Mouse (Mus musculus): ENCODE measurements at regions not wholly inside any gene's neighbourhood (a gene's known extent, or its start where the extent isn't known, plus 50 kb on each side); places are given as distances from the start of the nearest gene placed in this dataset.

DNA sequence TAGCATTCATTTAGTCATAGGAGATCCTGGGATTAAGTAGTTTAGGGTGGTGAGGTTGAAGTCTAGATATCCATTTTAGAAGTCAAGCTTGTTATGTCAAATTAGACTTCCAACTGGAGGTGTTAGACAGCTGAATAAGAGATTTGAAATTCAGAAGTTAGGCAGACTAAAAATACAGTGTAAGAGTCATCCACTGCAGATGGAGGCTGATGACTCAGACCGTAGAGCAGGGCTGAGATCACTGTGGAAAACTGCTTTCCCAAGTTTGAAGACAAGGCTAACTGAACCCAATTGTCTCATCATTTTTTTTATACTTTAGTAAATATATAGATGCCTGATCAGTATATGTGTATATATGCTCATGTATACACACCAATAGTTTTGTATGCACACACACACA is 738.8 kb upstream of the Nrsn1 start:
- Histone ChIP-seq H3K36me3 (no peaks in the 10 kb centered on the region), H3K27ac (no peak overlapping the region), H3K27me3 (no peaks in the 10 kb centered on the region), H3K9me3 (no peaks in the 10 kb centered on the region), H3K4me2 (replicated peaks) (no peak overlapping the region), H3K9ac (replicated peaks) (no peak overlapping the region), H3K4me3 (replicated peaks) (no peak overlapping the region), H3K4me1 (replicated peaks) (no peaks in the 10 kb centered on the region)
- WGBS, result 89% methylated on average over 1 of the region's 1 CpGs
- no peak for ATAC-seq

DNA sequence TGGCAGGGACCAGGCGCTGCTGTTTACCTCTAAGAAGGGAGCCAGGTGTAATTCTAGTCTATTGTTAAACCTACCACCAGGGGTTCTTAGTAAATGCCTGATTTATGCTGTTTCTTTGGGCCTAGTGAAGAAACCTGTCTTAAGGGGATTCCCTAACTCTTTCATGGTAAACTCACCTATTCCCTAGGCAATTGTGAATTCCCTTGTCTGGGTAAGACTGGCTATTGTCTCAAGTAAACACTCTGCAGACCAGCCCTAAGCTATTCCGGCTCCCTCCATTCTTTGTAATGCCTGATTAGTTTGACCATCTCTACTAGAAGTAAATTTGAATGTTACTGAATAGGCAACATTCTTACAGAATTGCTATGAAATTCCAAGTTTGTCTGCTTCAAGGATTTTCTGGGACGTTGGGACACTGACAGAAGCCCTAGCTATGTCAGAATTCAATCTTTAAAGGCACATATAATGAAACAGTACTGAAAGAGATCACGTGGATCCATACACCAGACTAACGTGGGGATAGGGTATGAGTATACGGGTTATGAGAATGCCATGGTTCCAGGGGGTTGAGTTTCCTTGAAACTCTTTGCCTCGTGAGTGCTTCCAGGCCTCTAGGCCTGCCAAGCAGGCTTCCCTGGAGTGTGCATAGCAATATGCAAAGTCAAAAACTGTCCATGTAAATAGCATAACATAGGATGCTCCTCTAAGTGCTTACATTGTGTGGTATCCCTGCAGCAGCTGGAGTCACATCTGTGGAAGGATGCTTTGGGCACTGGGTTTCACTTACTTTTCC is 734.7 kb upstream of the Nrsn1 start:
- ATAC-seq, result no peak
- WGBS, result 88% methylated on average over 7 of the region's 7 CpGs
- no peak overlapping the region for H3K4me2 ChIP-seq (replicated peaks)

GRCm38 (mm10) chr13:25993526-25993925 is 723.2 kb upstream of the Nrsn1 start:
- 75% methylated on average over 1 of the region's 1 CpGs for WGBS
- Histone ChIP-seq H3K4me1 (replicated peaks) (no peaks in the 10 kb centered on the region), H3K4me3 (replicated peaks) (no peak overlapping the region), H3K9me3 (no peaks in the 10 kb centered on the region), H3K36me3 (no peaks in the 10 kb centered on the region), H3K27me3 (no peaks in the 10 kb centered on the region), H3K4me2 (replicated peaks) (no peak overlapping the region), H3K9ac (replicated peaks) (no peak overlapping the region), H3K27ac (no peak overlapping the region)
- ATAC-seq, result no peak

More for the DNA sequence above, 734.7 kb upstream of the Nrsn1 start:
- Histone ChIP-seq H3K4me1 (replicated peaks) (no peaks in the 10 kb centered on the region), H3K9me3 (no peaks in the 10 kb centered on the region), H3K9ac (replicated peaks) (no peak overlapping the region), H3K36me3 (no peaks in the 10 kb centered on the region), H3K27me3 (no peaks in the 10 kb centered on the region), H3K27ac (no peak overlapping the region), H3K4me3 (replicated peaks) (no peak overlapping the region)

- Histone ChIP-seq H3K4me3 (replicated peaks) (no peak overlapping the region), H3K27me3 (no peaks in the 10 kb centered on the region), H3K27ac (no peak overlapping the region), H3K36me3 (no peaks in the 10 kb centered on the region), H3K4me2 (replicated peaks) (no peak overlapping the region), H3K9me3 (no peaks in the 10 kb centered on the region), H3K4me1 (replicated peaks) (peaks cover 4% of the 10 kb centered on the region; the same call in 1 of the 2 replicates), H3K9ac (replicated peaks) (no peak overlapping the region)
- WGBS, result 89% methylated on average over 5 of the region's 5 CpGs
- ATAC-seq, result no peak
These were observed 718.9 kb upstream of the Nrsn1 start for GRCm38 (mm10) chr13:25989067-25989756.

DNA sequence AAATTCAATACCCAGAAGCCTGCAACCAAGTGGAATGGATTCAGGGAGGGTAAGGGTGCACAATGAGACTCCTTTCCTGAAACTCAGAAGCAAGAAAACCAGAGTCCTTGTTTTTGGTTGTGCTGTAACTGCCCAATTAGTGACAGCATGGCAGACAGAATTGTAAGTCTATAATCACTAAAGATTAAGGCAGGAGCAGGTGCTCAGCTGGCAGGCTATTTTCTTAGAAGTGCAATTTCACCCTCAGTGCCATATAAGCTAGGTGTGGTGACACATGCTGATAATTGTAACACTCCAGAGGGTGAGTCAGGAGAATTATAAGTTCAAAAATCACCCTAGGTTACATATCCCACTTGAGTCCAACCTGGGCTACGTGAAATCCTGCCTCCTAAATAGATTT is 714.2 kb upstream of the Nrsn1 start:
- no peak overlapping the region for H3K27ac ChIP-seq
- no peak overlapping the region for H3K9ac ChIP-seq (replicated peaks)
- no peaks in the 10 kb centered on the region for H3K9me3 ChIP-seq
- H3K36me3 ChIP-seq, result no peaks in the 10 kb centered on the region
- no peak for ATAC-seq
- H3K4me3 ChIP-seq (replicated peaks), result no peak overlapping the region
- peaks cover 15% of the 10 kb centered on the region; the same call in 1 of the 2 replicates for H3K4me1 ChIP-seq (replicated peaks)
- H3K27me3 ChIP-seq, result no peaks in the 10 kb centered on the region
- WGBS, result 63% methylated on average over 1 of the region's 1 CpGs
- no peak overlapping the region for H3K4me2 ChIP-seq (replicated peaks)

GRCm38 (mm10) chr13:25983659-25984058 is 713.4 kb upstream of the Nrsn1 start:
- H3K4me1 ChIP-seq (replicated peaks), result peaks cover 15% of the 10 kb centered on the region; the same call in 1 of the 2 replicates
- H3K4me2 ChIP-seq (replicated peaks), result no peak overlapping the region
- no peak overlapping the region for H3K4me3 ChIP-seq (replicated peaks)
- no peaks in the 10 kb centered on the region for H3K9me3 ChIP-seq
- 91% methylated on average over 1 of the region's 1 CpGs for WGBS
- no peak for ATAC-seq
- no peak overlapping the region for H3K9ac ChIP-seq (replicated peaks)
- H3K36me3 ChIP-seq, result no peaks in the 10 kb centered on the region
- no peaks in the 10 kb centered on the region for H3K27me3 ChIP-seq
- H3K27ac ChIP-seq, result no peak overlapping the region

DNA sequence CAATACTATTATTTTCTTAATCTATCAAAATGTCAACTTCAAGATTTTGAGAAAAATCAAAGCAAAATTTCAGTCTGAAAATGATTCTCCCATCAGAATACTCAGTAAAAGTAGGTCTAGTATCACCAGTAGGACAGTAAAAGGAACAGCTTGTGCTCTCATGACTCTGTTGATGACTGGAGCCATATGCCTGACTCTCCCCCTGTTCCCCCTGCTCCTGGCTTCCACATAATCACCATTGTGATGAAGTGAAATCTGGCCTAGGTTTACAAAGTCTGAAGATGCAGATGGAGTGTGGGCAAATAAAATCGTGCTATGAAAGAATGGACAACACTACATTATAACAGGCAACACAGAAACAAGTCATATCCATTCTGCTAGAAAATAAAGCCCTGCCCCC is 708.3 kb upstream of the Nrsn1 start:
- Histone ChIP-seq H3K4me3 (replicated peaks) (no peak overlapping the region), H3K9me3 (no peaks in the 10 kb centered on the region), H3K27ac (no peak overlapping the region), H3K9ac (replicated peaks) (no peak overlapping the region), H3K4me2 (replicated peaks) (no peak overlapping the region), H3K27me3 (no peaks in the 10 kb centered on the region), H3K36me3 (no peaks in the 10 kb centered on the region), H3K4me1 (replicated peaks) (0 out of 2 replicates have a peak, but pooled peaks cover 9% of the 10 kb centered on the region)
- ATAC-seq, result peak; percentile 60; the same call in 1 of the 2 replicates
- 54% methylated on average over 1 of the region's 1 CpGs for WGBS

DNA sequence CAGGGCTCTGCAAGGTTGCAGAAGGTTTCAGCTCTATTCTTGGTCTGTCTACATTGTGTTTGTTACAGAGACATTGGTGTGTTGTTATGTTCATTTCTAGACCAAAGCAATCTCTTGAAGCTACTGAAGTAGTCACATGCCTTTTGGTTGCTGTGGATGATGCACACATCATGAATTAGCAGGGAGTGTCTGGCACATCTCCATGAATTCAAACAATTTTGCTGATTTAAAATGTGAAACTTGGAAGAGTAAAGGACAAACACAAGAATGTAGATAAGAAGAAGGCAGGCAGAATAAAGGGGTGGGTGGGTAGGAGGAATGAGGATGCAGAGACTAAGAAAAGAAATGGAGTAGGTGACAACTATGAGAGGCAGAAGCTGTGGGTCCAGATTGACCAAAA is 688.3 kb upstream of the Nrsn1 start:
- Histone ChIP-seq H3K4me2 (replicated peaks) (no peak overlapping the region), H3K4me1 (replicated peaks) (0 out of 2 replicates have a peak, but pooled peaks cover 6% of the 10 kb centered on the region), H3K9ac (replicated peaks) (no peak overlapping the region), H3K36me3 (no peaks in the 10 kb centered on the region), H3K4me3 (replicated peaks) (no peak overlapping the region), H3K27ac (no peak overlapping the region), H3K27me3 (no peaks in the 10 kb centered on the region), H3K9me3 (no peaks in the 10 kb centered on the region)
- ATAC-seq, result no peak

GRCm38 (mm10) chr13:25958153-25958466 is 687.8 kb upstream of the Nrsn1 start:
- Histone ChIP-seq H3K9me3 (no peaks in the 10 kb centered on the region), H3K4me2 (replicated peaks) (no peak overlapping the region), H3K4me3 (replicated peaks) (no peak overlapping the region), H3K27ac (no peak overlapping the region), H3K4me1 (replicated peaks) (0 out of 2 replicates have a peak, but pooled peaks cover 6% of the 10 kb centered on the region), H3K36me3 (no peaks in the 10 kb centered on the region), H3K27me3 (no peaks in the 10 kb centered on the region), H3K9ac (replicated peaks) (no peak overlapping the region)
- WGBS, result 84% methylated on average over 4 of the region's 4 CpGs
- no peak for ATAC-seq

GRCm38 (mm10) chr13:25957451-25958152 is 687.3 kb upstream of the Nrsn1 start:
- Histone ChIP-seq H3K27me3 (no peaks in the 10 kb centered on the region), H3K4me2 (replicated peaks) (no peak overlapping the region), H3K27ac (no peak overlapping the region), H3K4me1 (replicated peaks) (0 out of 2 replicates have a peak, but pooled peaks cover 6% of the 10 kb centered on the region), H3K9ac (replicated peaks) (no peak overlapping the region), H3K36me3 (no peaks in the 10 kb centered on the region), H3K4me3 (replicated peaks) (no peak overlapping the region), H3K9me3 (no peaks in the 10 kb centered on the region)
- WGBS, result 53% methylated on average over 4 of the region's 4 CpGs
- ATAC-seq, result no peak

DNA sequence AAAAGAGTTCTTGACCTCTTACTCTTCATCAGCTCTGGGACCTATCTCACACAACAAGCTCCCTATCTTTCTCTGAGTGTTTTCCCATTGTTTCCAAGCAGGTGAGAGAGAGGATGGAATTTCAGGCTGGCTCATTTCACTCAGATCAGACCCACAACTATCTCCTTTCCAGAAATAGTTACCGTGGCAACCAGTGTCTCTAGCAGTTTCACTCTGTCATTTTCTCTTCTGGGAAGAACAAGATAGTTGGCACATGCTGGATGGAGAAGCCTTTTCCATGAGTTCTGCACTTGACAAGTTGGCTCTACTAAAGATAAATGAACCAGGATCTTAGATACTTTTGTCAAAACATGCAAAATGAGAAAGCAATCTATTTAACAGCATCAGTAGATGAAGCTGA is 667.3 kb upstream of the Nrsn1 start:
- H3K27me3 ChIP-seq, result no peaks in the 10 kb centered on the region
- H3K4me1 ChIP-seq (replicated peaks), result peaks cover 14% of the 10 kb centered on the region
- no peaks in the 10 kb centered on the region for H3K9me3 ChIP-seq
- no peak overlapping the region; the same call in 1 of the 2 replicates for H3K27ac ChIP-seq
- H3K4me2 ChIP-seq (replicated peaks), result no peak overlapping the region
- H3K9ac ChIP-seq (replicated peaks), result no peak overlapping the region
- no peaks in the 10 kb centered on the region for H3K36me3 ChIP-seq
- 83% methylated on average over 1 of the region's 1 CpGs for WGBS
- ATAC-seq, result no peak
- H3K4me3 ChIP-seq (replicated peaks), result no peak overlapping the region

- H3K4me2 ChIP-seq (replicated peaks), result no peak overlapping the region
- ATAC-seq, result peak; percentile 56
- peaks cover 27% of the 10 kb centered on the region for H3K4me1 ChIP-seq (replicated peaks)
- H3K9me3 ChIP-seq, result no peaks in the 10 kb centered on the region
- H3K36me3 ChIP-seq, result no peaks in the 10 kb centered on the region
- H3K27me3 ChIP-seq, result no peaks in the 10 kb centered on the region
- no peak overlapping the region for H3K4me3 ChIP-seq (replicated peaks)
- WGBS, result 27% methylated on average over 3 of the region's 3 CpGs
- H3K27ac ChIP-seq, result peak overlapping the region; percentile 88
- no peak overlapping the region for H3K9ac ChIP-seq (replicated peaks)
These were observed 663.5 kb upstream of the Nrsn1 start for GRCm38 (mm10) chr13:25933783-25934182.
